Mouse (Mus musculus): ENCODE measurements around the gene Trdn. TPM values are rescaled to one million over a fixed set of nuclear protein-coding genes. Genes with fewer than 3 reads are reported as not detected.

Trdn gene
- total RNA-seq (2015) (not detected in 2 replicates), total RNA-seq (2017) (not detected in 2 replicates)

GRCm38 (mm10) chr10:33080254-33080653 lies at the start of gene Trdn:
Gene Trdn, plus strand, starts transcription at chr10:33080554.
- no peak for ATAC-seq (replicated peaks; ENCODE audit: poor library complexity)

- ATAC-seq (replicated peaks; ENCODE audit: poor library complexity), result no peak
Measured at GRCm38 (mm10) chr10:33060771-33061170, 19.6 kb upstream of the Trdn start.

DNA sequence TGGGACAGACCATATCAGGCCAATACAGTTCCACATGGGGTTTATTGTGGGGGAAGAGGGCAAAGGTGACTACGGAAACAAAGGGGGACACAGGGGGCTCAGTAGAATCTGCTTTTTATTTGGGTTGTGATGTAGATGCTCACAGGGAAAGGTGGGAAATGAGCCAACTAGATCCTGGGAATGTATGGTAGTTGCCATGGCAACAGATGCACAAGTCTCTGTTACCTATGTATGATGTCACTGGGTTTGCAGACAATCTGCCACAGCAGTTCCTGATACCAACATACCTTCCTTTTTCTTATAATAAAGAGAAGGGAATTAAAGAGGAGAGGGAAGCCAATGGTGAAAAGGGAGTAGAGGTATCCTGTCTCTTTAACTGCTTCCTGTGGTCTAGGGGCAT lies 14.8 kb upstream of the Trdn start:
- no peak for ATAC-seq (replicated peaks; ENCODE audit: poor library complexity)

DNA sequence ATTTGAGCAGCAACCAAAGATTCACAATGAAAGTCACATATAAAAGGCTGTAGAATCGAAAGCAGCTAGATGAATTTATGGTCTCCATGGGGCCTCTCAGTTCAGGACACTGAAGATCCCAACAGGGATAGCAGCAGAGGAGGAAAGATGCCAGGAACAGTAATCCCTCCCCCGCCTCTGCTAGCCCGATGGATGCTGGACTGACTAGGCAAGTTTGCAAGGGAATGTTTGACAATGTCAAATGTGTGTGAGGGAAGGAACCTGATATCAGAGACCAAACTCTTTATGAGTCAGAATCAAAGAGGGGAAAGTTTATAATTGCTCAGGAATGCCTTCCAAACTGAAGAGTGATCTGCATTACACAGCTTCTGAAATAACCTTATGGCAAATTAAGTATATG lies 7.2 kb upstream of the Trdn start:
- ATAC-seq (replicated peaks; ENCODE audit: poor library complexity), result no peak

- no peak for ATAC-seq (replicated peaks; ENCODE audit: poor library complexity)
Measured at GRCm38 (mm10) chr10:33082151-33082844, 1.9 kb downstream of the Trdn start.

DNA sequence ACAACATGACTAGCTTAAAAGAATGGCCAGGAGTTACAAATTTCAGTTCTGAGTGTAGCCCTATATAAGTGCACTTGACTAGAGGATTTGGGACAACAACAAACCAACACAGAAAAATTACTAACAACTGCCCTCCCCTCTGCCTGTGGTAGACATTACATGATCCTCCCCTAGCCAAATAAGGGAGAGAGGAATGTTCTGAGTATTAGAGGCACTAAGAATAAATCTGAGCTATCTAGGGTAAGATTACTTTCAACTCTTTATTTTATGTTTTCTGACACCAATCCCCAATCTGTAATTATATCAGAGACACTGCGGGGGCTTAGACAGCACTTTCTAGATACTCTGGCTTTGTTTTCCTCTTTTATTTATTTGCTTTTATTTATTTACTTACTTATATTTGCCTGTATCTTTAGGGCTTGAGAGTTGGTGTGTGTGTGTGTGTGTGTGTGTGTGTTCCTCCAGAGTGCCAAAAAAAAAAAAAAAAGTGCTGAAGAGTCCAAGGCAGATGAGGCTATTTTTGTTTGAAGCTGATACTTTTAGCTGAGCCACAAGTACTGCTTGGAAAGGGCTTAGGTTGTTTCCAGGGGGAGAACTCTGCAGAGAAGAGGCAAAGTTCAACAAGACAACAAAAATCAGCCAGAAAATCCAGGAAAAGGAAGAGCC lies 2.7 kb downstream of the Trdn start:
- no peak for ATAC-seq (replicated peaks; ENCODE audit: poor library complexity)

- ATAC-seq (replicated peaks; ENCODE audit: poor library complexity), result no peak
Measured at GRCm38 (mm10) chr10:33083627-33084158, 3.3 kb downstream of the Trdn start.

GRCm38 (mm10) chr10:33088403-33088802 lies 8.0 kb downstream of the Trdn start:
- no peak for ATAC-seq (replicated peaks; ENCODE audit: poor library complexity)

DNA sequence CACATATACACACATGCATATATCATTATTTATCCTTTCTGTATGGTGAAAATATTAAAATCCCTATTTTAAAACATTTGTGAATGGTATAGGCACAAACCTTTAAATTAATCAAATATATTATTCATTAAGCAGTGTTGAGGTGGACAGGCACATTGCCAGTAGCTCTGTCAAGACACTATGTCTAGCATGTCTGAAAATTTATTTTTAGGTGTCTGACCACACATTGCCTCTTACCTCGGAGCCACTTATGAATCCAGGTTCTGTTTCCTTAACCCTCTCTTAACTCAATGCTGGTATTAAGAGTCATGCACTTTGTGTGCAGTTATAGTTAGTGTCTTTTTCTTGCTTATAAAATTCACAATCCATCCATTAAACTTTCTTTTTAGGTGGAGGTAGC lies 12.0 kb downstream of the Trdn start:
- ATAC-seq (replicated peaks; ENCODE audit: poor library complexity), result no peak

DNA sequence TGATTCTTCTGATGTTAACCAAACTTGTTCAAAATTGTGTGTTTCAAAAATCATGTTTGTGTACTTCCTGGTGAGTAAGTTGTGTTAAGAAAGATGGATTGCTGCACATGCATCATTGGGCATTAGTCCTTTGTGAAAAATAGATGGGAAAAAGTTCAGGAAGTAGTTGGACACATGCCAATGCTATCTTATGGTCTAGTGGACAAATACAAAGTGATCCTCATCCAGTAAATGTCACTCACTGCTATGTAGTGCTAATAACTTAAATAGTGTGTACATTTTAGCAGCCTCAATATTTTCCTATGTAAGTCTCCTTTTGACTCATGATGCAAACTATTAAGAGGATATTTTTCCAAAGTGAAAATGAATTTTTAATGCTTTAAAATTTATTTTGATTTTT lies 27.6 kb downstream of the Trdn start:
- no peak for ATAC-seq (replicated peaks; ENCODE audit: poor library complexity)

- ATAC-seq (replicated peaks; ENCODE audit: poor library complexity), result no peak
Measured at GRCm38 (mm10) chr10:33123028-33123427, 42.7 kb downstream of the Trdn start.

GRCm38 (mm10) chr10:33144911-33145310 lies 64.6 kb downstream of the Trdn start:
- ATAC-seq (replicated peaks; ENCODE audit: poor library complexity), result no peak

GRCm38 (mm10) chr10:33179731-33180631 lies 99.6 kb downstream of the Trdn start:
- no peak for ATAC-seq (replicated peaks; ENCODE audit: poor library complexity)

GRCm38 (mm10) chr10:33189031-33189430 lies 108.7 kb downstream of the Trdn start:
- ATAC-seq (replicated peaks; ENCODE audit: poor library complexity), result no peak

DNA sequence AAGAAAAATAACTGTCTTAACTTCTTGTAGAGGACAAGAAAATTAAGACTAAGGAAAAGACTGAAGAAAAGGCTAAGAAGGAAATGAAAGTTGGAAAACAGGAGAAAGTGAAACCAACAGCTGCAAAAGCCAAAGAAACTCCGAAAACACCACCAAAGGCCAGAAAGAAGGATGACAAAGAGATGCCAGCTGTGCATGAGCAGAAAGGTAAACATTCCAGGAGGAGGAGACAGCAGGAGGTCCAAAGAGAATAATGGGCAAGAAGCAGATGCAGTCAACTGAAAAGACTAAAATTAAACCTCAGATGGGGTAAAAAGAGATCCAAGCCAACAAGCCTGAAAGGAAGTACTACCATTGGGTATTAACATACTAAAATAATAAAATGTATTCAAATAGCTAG lies 115.6 kb downstream of the Trdn start:
- ATAC-seq (replicated peaks; ENCODE audit: poor library complexity), result no peak

- no peak for ATAC-seq (replicated peaks; ENCODE audit: poor library complexity)
Measured at GRCm38 (mm10) chr10:33198257-33198656, 117.9 kb downstream of the Trdn start.

DNA sequence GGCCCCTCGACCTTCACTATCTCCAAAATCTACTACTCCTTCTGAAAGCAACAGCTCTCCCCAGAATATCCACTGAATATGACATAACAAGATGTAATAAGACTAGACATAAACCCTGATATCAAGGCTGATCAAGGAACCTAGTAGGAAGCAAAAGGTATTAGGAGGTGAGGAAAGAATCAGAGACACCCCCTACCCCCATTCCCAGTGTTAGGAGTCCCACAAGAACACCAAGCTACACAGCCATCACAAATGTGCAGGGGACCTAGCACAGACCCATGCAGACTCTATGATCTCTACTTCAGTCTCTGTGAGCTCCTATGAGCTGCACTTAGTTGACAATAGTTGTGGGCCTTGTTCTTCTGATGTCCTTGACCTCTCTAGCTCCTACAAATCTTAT lies 130.1 kb downstream of the Trdn start:
- no peak for ATAC-seq (replicated peaks; ENCODE audit: poor library complexity)

GRCm38 (mm10) chr10:33253911-33254310 lies 173.6 kb downstream of the Trdn start:
- no peak for ATAC-seq (replicated peaks; ENCODE audit: poor library complexity)

DNA sequence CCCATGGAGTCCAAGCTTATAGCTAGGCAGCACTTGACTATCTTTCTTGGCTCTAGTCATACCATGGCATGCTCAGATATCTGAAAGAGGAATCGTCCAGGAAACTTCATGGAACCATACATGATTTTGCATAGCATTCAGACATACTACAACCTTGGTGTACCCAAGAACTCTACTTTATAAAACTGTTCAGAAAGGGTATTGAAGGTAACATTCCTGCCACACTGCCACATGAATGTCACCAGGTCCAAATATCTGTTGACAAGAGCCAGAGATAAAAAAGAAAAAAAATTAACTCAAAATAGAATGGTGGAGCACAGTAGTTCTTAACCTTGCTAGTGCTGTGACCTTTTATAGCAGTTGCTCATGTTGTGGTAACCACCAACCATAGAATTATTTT lies 175.8 kb downstream of the Trdn start:
- ATAC-seq (replicated peaks; ENCODE audit: poor library complexity), result no peak

GRCm38 (mm10) chr10:33304982-33305381 lies 224.6 kb downstream of the Trdn start:
- ATAC-seq (replicated peaks; ENCODE audit: poor library complexity), result no peak

DNA sequence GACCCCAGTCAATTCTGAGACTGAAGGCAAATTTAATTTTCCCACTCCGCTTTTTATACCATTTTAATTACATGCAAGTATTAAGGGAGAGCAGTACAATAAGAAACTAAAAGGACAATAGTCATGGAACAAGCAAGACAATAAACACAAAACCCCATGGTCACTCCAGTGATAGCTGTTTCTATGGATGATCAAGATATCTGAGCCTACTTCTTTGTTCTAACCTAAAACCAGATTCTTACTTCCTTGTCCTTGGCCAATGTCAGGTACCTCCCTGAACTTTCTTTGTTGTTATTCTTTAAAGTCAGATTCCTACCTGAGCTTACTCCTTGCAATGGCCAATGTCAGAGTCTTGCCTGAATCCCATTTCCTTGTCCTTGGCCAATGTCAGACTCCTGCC lies 272.7 kb downstream of the Trdn start:
- ATAC-seq (replicated peaks; ENCODE audit: poor library complexity), result no peak

All from megakaryocyte progenitor cell, adult 5-6 weeks (primary cell).